Mouse (Mus musculus): ENCODE measurements around the gene Pnmal1. TPM values are rescaled to one million over a fixed set of nuclear protein-coding genes. Genes with fewer than 3 reads are reported as not detected.

The Pnmal1 gene
- polyA plus RNA-seq, 1 experiment from 2014 or later: 60.9 TPM

DNA sequence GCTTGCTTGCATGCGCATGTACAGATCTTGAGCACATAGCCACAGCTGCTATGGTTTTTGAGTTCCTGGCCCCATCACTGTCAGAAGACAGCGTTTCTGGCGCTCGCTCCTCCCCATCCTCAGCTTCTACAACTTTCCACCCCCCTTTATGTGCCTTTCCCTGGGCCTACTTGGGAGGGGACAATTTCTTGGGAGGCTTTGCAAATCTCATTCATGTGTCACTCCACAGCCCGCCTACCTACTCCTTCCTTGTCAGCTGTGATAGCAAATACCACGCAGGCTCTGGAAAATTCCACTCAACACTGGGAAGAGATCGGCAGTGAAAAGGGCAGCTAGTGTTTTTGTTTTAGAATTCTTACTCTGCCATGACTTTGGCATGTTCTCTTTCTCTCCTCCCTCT is 19.2 kb upstream of the Pnmal1 start:
- Histone ChIP-seq H3K36me3 (ENCODE audit: control insufficient read depth, insufficient read depth) (no peaks in the 10 kb centered on the region), H3K4me1 (replicated peaks; ENCODE audit: control insufficient read depth, insufficient read depth, low read length) (peaks cover 45% of the 10 kb centered on the region), H3K4me3 (replicated peaks; ENCODE audit: low read length) (no peak overlapping the region), H3K4me2 (ENCODE audit: low read length) (no peak overlapping the region), H3K27ac (ENCODE audit: low read length) (peak overlapping the region; percentile 83), H3K27me3 (replicated peaks; ENCODE audit: control insufficient read depth, insufficient read depth, low read length) (peaks cover 1% of the 10 kb centered on the region; the same call in 1 of the 2 replicates), H3K9me3 (ENCODE audit: control insufficient read depth, low read length) (no peaks in the 10 kb centered on the region), H3K9ac (replicated peaks; ENCODE audit: low read depth, low read length) (peak overlapping the region; percentile 19; the same call in 1 of the 2 replicates)
- WGBS: 27% methylated on average over 7 of the region's 7 CpGs
- ATAC-seq: 0 out of 2 replicates have a peak, but pooled peaks have one; percentile 6

DNA sequence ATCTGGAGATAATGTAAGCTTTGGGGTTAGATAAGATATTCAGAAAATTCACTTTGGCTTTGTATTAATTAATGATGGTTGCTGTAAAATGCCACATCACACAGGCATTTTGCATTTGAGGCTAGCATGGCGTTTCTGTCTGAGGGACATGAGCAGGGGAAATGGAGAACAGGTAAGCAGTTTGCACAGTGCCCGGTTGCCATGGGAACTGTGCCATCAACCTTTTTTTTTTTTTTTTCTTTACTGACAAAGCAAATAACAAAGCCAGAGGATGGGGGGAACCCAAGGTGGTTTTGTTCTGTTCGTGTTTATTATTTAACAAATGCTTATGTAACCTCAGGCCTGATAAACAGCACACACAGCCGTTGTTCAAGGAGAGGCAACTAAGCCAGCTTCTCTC is 16.6 kb upstream of the Pnmal1 start:
- H3K36me3 ChIP-seq (ENCODE audit: control insufficient read depth, insufficient read depth): no peaks in the 10 kb centered on the region
- peak overlapping the region; percentile 90 for H3K27ac ChIP-seq (ENCODE audit: low read length)
- WGBS: 38% methylated on average over 4 of the region's 4 CpGs
- peaks cover 70% of the 10 kb centered on the region for H3K4me1 ChIP-seq (replicated peaks; ENCODE audit: control insufficient read depth, insufficient read depth, low read length)
- H3K9ac ChIP-seq (replicated peaks; ENCODE audit: low read depth, low read length): no peak overlapping the region
- H3K4me2 ChIP-seq (ENCODE audit: low read length): no peak overlapping the region
- peaks cover 8% of the 10 kb centered on the region; the same call in 1 of the 2 replicates for H3K27me3 ChIP-seq (replicated peaks; ENCODE audit: control insufficient read depth, insufficient read depth, low read length)
- H3K4me3 ChIP-seq (replicated peaks; ENCODE audit: low read length): no peak overlapping the region
- H3K9me3 ChIP-seq (ENCODE audit: control insufficient read depth, low read length): no peaks in the 10 kb centered on the region
- ATAC-seq: no peak

DNA sequence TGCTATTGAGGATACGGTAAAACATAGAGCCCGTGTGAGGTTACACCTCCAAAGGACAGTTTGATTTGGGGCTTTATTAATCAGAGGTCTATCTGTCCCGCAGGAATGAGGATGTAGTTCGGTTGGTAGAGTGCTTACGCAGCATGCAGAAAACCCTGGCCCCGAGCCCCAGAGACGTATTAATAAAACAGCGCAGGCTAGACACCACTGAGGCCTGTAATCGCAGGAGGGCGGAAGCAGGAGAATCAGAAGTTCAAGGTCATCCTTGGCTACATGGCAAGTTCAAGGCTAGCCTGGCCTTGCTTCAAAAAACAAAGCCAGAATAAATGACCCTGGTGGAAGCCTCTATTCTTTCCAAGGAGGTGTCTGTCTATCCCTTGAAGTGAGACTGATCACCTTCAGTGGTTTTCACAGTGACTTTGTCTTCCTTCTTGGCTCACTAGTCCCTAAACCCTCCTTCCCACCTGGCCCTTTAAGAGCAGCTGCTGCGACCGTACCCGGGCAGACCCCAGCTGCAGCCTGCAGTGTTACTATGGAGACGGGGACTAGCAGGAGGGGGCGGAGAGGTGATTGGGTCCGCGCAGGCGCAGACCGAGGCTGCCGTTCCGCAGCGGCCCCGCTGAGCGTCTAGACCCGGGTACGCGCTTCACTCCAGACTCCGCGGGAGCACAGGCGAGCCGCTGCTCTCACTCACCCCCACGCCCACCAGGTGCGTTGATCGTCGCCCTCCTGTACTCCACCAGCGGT is 15.2 kb upstream of the Pnmal1 start, which contains the start of gene Pnmal2:
TSS of gene Pnmal2 (plus strand) at position 622 of the 747 bp plus-strand sequence.
- Histone ChIP-seq H3K9ac (replicated peaks; ENCODE audit: low read depth, low read length) (peak within 1 kb of the TSS; percentile 76), H3K4me3 (replicated peaks; ENCODE audit: low read length) (peak within 1 kb of the TSS; percentile 57), H3K36me3 (ENCODE audit: control insufficient read depth, insufficient read depth) (no peaks in the 10 kb centered on the region), H3K9me3 (ENCODE audit: control insufficient read depth, low read length) (no peaks in the 10 kb centered on the region), H3K27me3 (replicated peaks; ENCODE audit: control insufficient read depth, insufficient read depth, low read length) (peaks cover 8% of the 10 kb centered on the region; the same call in 1 of the 2 replicates), H3K27ac (ENCODE audit: low read length) (peak within 1 kb of the TSS; percentile 90), H3K4me1 (replicated peaks; ENCODE audit: control insufficient read depth, insufficient read depth, low read length) (peaks cover 71% of the 10 kb centered on the region), H3K4me2 (ENCODE audit: low read length) (peak within 1 kb of the TSS; percentile 81)
- peak; percentile 91 for ATAC-seq
- WGBS: 14% methylated on average over 35 of the region's 36 CpGs

- Histone ChIP-seq H3K4me3 (replicated peaks; ENCODE audit: low read length) (peak overlapping the region; percentile 57), H3K4me2 (ENCODE audit: low read length) (peak overlapping the region; percentile 81), H3K4me1 (replicated peaks; ENCODE audit: control insufficient read depth, insufficient read depth, low read length) (peaks cover 71% of the 10 kb centered on the region), H3K9ac (replicated peaks; ENCODE audit: low read depth, low read length) (peak overlapping the region; percentile 76), H3K36me3 (ENCODE audit: control insufficient read depth, insufficient read depth) (no peaks in the 10 kb centered on the region), H3K9me3 (ENCODE audit: control insufficient read depth, low read length) (no peaks in the 10 kb centered on the region), H3K27ac (ENCODE audit: low read length) (peak overlapping the region; percentile 90), H3K27me3 (replicated peaks; ENCODE audit: control insufficient read depth, insufficient read depth, low read length) (peaks cover 8% of the 10 kb centered on the region; the same call in 1 of the 2 replicates)
- peak; percentile 13 for ATAC-seq
- WGBS: 2% methylated on average over 22 of the region's 22 CpGs
Observed at GRCm38 (mm10) chr7:16944808-16945315, 14.6 kb upstream of the Pnmal1 start.

- Histone ChIP-seq H3K36me3 (ENCODE audit: control insufficient read depth, insufficient read depth) (no peaks in the 10 kb centered on the region), H3K27me3 (replicated peaks; ENCODE audit: control insufficient read depth, insufficient read depth, low read length) (peaks cover 8% of the 10 kb centered on the region; the same call in 1 of the 2 replicates), H3K27ac (ENCODE audit: low read length) (peak overlapping the region; percentile 90), H3K9me3 (ENCODE audit: control insufficient read depth, low read length) (no peaks in the 10 kb centered on the region), H3K4me1 (replicated peaks; ENCODE audit: control insufficient read depth, insufficient read depth, low read length) (peaks cover 70% of the 10 kb centered on the region), H3K4me3 (replicated peaks; ENCODE audit: low read length) (peak overlapping the region; percentile 57), H3K9ac (replicated peaks; ENCODE audit: low read depth, low read length) (peak overlapping the region; percentile 76), H3K4me2 (ENCODE audit: low read length) (peak overlapping the region; percentile 81)
- 16% methylated on average over 17 of the region's 17 CpGs for WGBS
- no peak for ATAC-seq
Observed at GRCm38 (mm10) chr7:16945419-16945818, 14.1 kb upstream of the Pnmal1 start.

DNA sequence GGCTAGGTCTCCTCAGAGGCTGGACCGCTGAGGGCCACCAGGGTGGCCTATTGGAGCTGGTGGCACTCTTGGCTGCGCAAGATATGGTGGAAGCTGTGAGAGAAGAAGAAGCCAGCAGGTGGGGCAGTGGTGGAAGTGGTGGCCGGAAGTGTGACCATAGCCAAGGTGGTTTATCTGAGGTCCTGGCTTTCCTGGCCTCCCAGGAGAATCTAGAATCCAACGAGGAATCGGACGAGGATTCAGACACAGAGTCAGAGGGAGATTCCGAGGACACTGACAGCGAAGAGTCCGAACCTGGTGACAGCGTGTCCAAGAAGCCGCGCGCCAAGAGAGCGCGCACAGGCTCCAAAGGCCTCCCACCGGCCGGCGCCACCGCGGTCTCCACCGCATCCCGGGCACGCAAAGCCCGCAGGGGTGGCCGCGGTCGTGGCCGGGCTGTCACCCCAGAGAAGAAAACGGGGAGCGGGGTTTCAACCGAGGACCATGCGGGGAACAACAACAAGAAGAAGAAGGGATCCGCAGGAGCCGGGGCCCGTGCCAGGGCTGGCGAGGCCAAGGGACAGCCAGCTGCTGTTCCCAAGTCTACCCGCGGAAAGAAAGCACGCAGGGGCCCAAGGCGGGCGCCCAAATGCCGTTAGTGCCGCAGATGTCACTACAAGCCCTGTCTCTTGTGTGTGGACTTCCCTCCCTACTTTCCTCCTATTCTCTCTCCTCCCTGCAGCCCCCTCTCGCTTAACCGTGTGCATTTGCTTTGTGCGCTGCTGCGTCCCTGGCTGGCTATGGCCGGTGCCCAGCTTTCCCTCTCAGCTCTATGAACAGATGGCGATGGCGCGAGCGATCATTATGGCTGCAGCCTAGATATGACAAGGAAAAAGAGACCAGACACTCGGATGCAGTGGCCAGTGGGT is 12.8 kb upstream of the Pnmal1 start:
- 2% methylated on average over 53 of the region's 53 CpGs for WGBS
- no peaks in the 10 kb centered on the region for H3K9me3 ChIP-seq (ENCODE audit: control insufficient read depth, low read length)
- peak overlapping the region; percentile 71 for H3K27ac ChIP-seq (ENCODE audit: low read length)
- H3K27me3 ChIP-seq (replicated peaks; ENCODE audit: control insufficient read depth, insufficient read depth, low read length): peaks cover 8% of the 10 kb centered on the region; the same call in 1 of the 2 replicates
- peak overlapping the region; percentile 76 for H3K9ac ChIP-seq (replicated peaks; ENCODE audit: low read depth, low read length)
- peak overlapping the region; percentile 57 for H3K4me3 ChIP-seq (replicated peaks; ENCODE audit: low read length)
- no peak for ATAC-seq
- H3K4me2 ChIP-seq (ENCODE audit: low read length): peak overlapping the region; percentile 81
- H3K36me3 ChIP-seq (ENCODE audit: control insufficient read depth, insufficient read depth): no peaks in the 10 kb centered on the region
- H3K4me1 ChIP-seq (replicated peaks; ENCODE audit: control insufficient read depth, insufficient read depth, low read length): peaks cover 70% of the 10 kb centered on the region

DNA sequence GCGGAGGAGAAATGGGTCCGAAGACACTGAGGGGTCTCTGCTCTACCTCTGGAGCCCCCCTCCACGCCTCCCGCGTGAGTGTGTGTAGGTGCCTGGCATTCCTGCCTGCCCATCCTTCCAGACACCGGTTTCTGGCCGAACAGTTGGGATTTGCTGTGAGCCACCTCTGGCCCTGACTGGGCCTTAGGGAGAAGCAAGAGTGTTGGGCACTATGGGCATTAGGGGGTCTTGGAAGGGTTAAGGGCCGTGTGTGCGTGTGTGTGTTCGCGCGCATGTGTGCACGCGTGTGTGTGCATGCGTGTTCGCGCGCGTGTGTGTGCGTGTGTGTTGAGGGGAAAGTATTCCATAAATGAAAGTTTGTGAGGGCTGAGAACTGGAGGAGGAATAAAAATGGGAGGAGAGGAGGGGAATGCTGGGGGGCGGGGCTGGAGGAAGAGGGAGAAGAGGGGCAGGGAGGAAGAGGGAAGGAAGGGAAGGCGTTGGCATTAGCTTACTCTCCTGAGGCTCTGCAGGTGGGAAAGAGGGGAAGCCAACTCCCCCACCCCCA is 12.1 kb upstream of the Pnmal1 start:
- no peaks in the 10 kb centered on the region for H3K36me3 ChIP-seq (ENCODE audit: control insufficient read depth, insufficient read depth)
- no peaks in the 10 kb centered on the region for H3K9me3 ChIP-seq (ENCODE audit: control insufficient read depth, low read length)
- H3K27ac ChIP-seq (ENCODE audit: low read length): peak overlapping the region; percentile 71
- ATAC-seq: no peak
- peak overlapping the region; percentile 76 for H3K9ac ChIP-seq (replicated peaks; ENCODE audit: low read depth, low read length)
- peaks cover 8% of the 10 kb centered on the region; the same call in 1 of the 2 replicates for H3K27me3 ChIP-seq (replicated peaks; ENCODE audit: control insufficient read depth, insufficient read depth, low read length)
- H3K4me1 ChIP-seq (replicated peaks; ENCODE audit: control insufficient read depth, insufficient read depth, low read length): peaks cover 70% of the 10 kb centered on the region
- peak overlapping the region; percentile 81 for H3K4me2 ChIP-seq (ENCODE audit: low read length)
- 19% methylated on average over 21 of the region's 22 CpGs for WGBS
- peak overlapping the region; percentile 57 for H3K4me3 ChIP-seq (replicated peaks; ENCODE audit: low read length)

GRCm38 (mm10) chr7:16947959-16948361 is 11.5 kb upstream of the Pnmal1 start:
- peaks cover 8% of the 10 kb centered on the region; the same call in 1 of the 2 replicates for H3K27me3 ChIP-seq (replicated peaks; ENCODE audit: control insufficient read depth, insufficient read depth, low read length)
- H3K27ac ChIP-seq (ENCODE audit: low read length): peak overlapping the region; percentile 38
- H3K9ac ChIP-seq (replicated peaks; ENCODE audit: low read depth, low read length): peak overlapping the region; percentile 76
- H3K4me3 ChIP-seq (replicated peaks; ENCODE audit: low read length): peak overlapping the region; percentile 57
- H3K4me1 ChIP-seq (replicated peaks; ENCODE audit: control insufficient read depth, insufficient read depth, low read length): peaks cover 71% of the 10 kb centered on the region
- 0% methylated on average over 4 of the region's 4 CpGs for WGBS
- H3K9me3 ChIP-seq (ENCODE audit: control insufficient read depth, low read length): no peaks in the 10 kb centered on the region
- no peak for ATAC-seq
- H3K4me2 ChIP-seq (ENCODE audit: low read length): peak overlapping the region; percentile 81
- no peaks in the 10 kb centered on the region for H3K36me3 ChIP-seq (ENCODE audit: control insufficient read depth, insufficient read depth)
